Mouse (Mus musculus) limb, embryonic 10.5 days (tissue): ENCODE data around the gene Pemt. TPM values are rescaled to one million over a fixed set of nuclear protein-coding genes. Genes with fewer than 3 reads are reported as not detected.

Experiments used
- DNase-seq: peaks from one replicate; pipeline ENCODE4 v3.0.0-alpha.2; 2017; ENCODE audit warnings: low spot score
- H3K27ac ChIP-seq: fragments of 300-500 bp; sonication (generic); 2 replicates; pipeline ENCODE4 v1.5.1; 2016; ENCODE audit warnings: mild to moderate bottlenecking
- H3K27me3 ChIP-seq: fragments of 300-500 bp; sonication (generic); 2 replicates; pipeline ENCODE4 v1.6.1; 2016; ENCODE audit warnings: low read depth, mild to moderate bottlenecking; ENCODE audit not compliant: poor library complexity, severe bottlenecking
- H3K36me3 ChIP-seq: fragments of 300-500 bp; sonication (generic); 2 replicates; pipeline ENCODE4 v1.6.1; 2016; ENCODE audit warnings: mild to moderate bottlenecking, moderate library complexity
- H3K4me1 ChIP-seq: fragments of 300-500 bp; sonication (generic); 2 replicates; pipeline ENCODE4 v1.6.1; 2016
- H3K4me3 ChIP-seq: fragments of 300-500 bp; sonication (generic); 2 replicates; pipeline ENCODE4 v1.5.1; 2016; ENCODE audit warnings: mild to moderate bottlenecking, moderate library complexity
- H3K9me3 ChIP-seq: fragments of 300-500 bp; sonication (generic); replicated peaks from 2 replicates; pipeline ENCODE4 v1.6.1; 2016; ENCODE audit warnings: mild to moderate bottlenecking
- WGBS: fragments of 180-500 bp; shearing (Covaris S2); methylation state at CpG from one replicate; pipeline ENCODE4 v1.1.7; 2016; 5-methylcytosine and 5-hydroxymethylcytosine counted together
- polyA plus RNA-seq: library from polyadenylated mRNA; unstranded; fragments of >200 nt; fragmentation: Nextera tagmentation; extraction: Ambion mirVana; gene quantifications from 2 replicates; pipeline ENCODE4 v1.2.1, GENCODE M21; 2016

The Pemt gene
- polyA plus RNA-seq, 1 experiment from 2014 or later: 5.3 TPM

GRCm38 (mm10) chr11:60011516-60011915, 34.8 kb downstream of the Pemt start:
- Histone ChIP-seq H3K9me3 (no peaks in the 10 kb centered on the region), H3K36me3 (no peaks in the 10 kb centered on the region), H3K4me3 (no peak overlapping the region), H3K27me3 (no peaks in the 10 kb centered on the region), H3K27ac (no peak overlapping the region), H3K4me1 (peaks cover 11% of the 10 kb centered on the region)
- 91% methylated on average over 3 of the region's 3 CpGs for WGBS
- DNase-seq: no peak

DNA sequence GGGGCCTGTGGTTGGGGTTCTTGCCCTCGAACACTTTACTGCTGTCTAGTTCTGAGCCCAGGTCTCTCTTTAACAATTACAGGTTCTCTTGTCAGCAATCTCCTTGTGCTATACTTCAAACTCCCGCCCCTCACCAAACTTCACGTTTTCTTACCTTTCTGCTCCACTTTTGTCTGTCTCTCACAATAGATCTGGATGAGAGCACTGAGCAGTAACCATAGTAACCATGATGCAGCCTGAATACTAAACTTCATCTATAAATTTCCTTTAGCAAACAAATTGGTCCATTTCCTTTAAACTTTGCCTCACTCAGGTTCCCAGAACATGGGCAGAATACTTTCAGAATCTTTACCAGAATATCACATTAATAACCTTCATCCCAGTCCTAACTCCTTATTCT, 36.8 kb downstream of the Pemt start:
- Histone ChIP-seq H3K4me3 (no peak overlapping the region), H3K27me3 (no peaks in the 10 kb centered on the region), H3K36me3 (no peaks in the 10 kb centered on the region), H3K27ac (no peak overlapping the region), H3K9me3 (no peaks in the 10 kb centered on the region), H3K4me1 (no peaks in the 10 kb centered on the region)
- WGBS: 86% methylated on average over 3 of the region's 3 CpGs
- no peak for DNase-seq

DNA sequence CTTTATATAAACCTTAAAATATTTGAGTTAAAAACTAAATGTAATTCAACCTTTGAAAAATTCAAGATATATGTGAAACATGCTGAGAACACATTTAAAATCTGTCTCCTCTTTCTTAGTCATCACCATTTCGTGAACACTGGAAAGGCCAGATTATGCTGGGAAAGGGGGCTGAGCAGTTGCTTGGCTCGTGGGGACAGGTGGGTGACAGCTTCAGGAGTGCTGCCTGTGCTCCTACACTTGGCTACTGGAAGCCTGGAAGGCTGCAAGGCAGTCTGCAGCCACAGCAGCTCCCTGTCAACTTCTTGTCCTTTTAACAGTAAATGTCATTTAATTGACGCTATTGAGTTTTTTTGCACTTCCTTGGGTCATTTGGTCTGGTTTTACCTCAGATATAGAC, 40.4 kb downstream of the Pemt start:
- no peak for DNase-seq
- H3K27me3 ChIP-seq: no peaks in the 10 kb centered on the region
- 78% methylated on average over 3 of the region's 3 CpGs for WGBS
- H3K9me3 ChIP-seq: no peaks in the 10 kb centered on the region
- H3K4me3 ChIP-seq: no peak overlapping the region
- no peaks in the 10 kb centered on the region for H3K36me3 ChIP-seq
- no peaks in the 10 kb centered on the region for H3K4me1 ChIP-seq
- H3K27ac ChIP-seq: no peak overlapping the region

DNA sequence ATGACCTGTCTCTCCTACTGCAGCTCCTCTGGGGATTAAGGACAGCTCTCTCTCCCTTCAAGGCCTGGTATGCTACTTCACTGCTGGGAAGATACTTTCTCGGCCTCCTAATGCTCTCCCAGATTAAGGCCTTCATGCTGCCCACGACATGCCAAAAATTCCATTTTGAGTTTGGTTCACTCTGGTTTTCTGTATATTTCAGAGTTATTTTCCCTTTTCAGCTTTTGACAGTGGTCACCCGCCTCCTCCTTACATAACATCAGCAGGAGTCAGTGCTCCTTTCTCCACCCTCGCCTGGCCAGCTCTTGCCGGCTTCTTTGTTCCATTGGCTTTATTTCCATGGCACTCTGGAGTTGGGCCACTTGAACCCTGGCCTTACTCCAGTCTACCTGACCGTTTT, 41.6 kb downstream of the Pemt start:
- Histone ChIP-seq H3K4me1 (no peaks in the 10 kb centered on the region), H3K27ac (no peak overlapping the region), H3K9me3 (no peaks in the 10 kb centered on the region), H3K4me3 (no peak overlapping the region), H3K27me3 (no peaks in the 10 kb centered on the region), H3K36me3 (no peaks in the 10 kb centered on the region)
- DNase-seq: no peak
- WGBS: 83% methylated on average over 6 of the region's 6 CpGs

DNA sequence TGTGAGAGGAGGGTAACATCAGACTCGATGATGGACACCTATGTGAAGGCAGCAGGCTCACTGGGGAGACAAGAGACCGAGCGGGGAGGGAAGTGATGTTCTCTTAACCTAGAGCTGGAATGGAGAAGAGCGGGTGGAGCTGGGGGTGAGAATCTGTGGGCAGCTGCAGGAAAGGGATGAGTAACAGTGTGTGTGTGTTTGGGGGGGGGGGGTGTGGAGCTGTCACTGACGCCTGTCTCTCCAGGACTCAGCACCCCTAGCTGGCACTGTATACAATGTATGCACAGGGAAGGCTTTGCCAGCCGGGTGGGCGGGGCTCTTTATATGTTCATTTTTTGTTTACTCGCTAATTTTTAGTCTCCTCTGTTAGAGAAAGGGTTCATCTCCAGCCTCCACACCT, 42.5 kb downstream of the Pemt start:
- DNase-seq: no peak
- Histone ChIP-seq H3K4me3 (no peak overlapping the region), H3K4me1 (no peaks in the 10 kb centered on the region), H3K27me3 (no peaks in the 10 kb centered on the region), H3K9me3 (no peaks in the 10 kb centered on the region), H3K27ac (no peak overlapping the region), H3K36me3 (no peaks in the 10 kb centered on the region)
- 89% methylated on average over 8 of the region's 8 CpGs for WGBS

DNA sequence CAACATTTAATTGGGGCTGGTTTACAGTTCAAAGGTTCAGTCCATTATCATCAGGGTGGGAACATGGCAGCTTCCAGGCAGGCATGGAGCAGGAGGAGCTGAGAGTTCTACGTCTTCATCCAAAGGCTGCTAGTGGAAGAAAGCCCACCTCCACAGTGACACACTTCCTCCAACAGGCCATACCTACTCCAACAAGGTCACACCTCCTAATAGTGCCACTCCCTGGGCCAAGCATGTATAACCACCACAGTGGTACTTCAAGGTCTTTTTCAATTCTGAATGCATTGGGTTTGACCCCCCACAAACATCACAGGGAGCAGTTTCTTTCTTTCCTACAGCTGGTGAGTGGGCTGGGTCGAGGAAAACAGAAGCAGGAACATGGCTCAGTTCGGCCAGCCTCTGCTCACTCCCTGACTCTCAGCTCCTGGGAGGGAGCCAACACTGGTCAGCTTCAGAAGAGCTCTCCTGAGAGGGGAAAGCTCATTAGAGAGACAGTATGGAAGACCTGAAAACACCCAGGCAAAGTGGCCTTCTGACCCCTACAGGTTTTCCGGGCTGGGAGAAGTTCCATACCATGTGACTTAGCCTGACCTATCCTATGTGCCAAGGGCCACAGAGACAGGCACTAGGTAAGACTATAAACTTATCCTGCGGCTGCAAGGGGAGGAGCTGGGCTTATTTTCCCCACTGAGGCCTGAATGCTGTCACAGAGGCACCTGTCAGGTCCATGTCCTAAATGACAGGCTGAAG, 44.9 kb downstream of the Pemt start:
- no peaks in the 10 kb centered on the region for H3K36me3 ChIP-seq
- no peak for DNase-seq
- no peak overlapping the region for H3K27ac ChIP-seq
- no peaks in the 10 kb centered on the region for H3K9me3 ChIP-seq
- no peaks in the 10 kb centered on the region for H3K27me3 ChIP-seq
- no peaks in the 10 kb centered on the region; the same call in 1 of the 2 replicates for H3K4me1 ChIP-seq
- 81% methylated on average over 5 of the region's 5 CpGs for WGBS
- H3K4me3 ChIP-seq: no peak overlapping the region

GRCm38 (mm10) chr11:59994318-59994717, 52.0 kb downstream of the Pemt start:
- H3K4me3 ChIP-seq: no peak overlapping the region
- H3K27me3 ChIP-seq: no peaks in the 10 kb centered on the region
- H3K4me1 ChIP-seq: peaks cover 11% of the 10 kb centered on the region
- WGBS: 84% methylated on average over 9 of the region's 9 CpGs
- H3K27ac ChIP-seq: no peak overlapping the region
- H3K36me3 ChIP-seq: no peaks in the 10 kb centered on the region
- DNase-seq: no peak
- no peaks in the 10 kb centered on the region for H3K9me3 ChIP-seq

DNA sequence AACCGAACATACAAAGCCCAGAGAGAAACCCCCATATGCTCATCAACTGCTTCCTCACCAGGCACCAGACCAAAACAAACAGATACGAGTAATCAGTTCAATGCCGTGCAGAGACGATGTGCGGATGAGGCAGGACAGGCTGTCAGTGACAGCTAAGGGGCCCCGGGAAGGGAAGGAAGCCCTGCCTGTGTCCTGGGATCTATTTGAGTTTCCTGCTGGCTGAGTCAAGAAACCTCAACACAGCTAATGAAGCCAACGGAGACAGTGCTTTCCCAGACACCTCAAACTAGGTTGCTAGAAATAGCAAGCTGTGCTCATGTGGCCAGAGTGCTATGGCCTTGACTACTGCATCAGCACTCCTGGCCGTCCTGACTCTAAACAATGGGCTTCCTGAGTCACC, 54.9 kb downstream of the Pemt start:
- no peaks in the 10 kb centered on the region for H3K9me3 ChIP-seq
- peaks cover 13% of the 10 kb centered on the region for H3K4me1 ChIP-seq
- no peak for DNase-seq
- H3K27me3 ChIP-seq: no peaks in the 10 kb centered on the region
- 76% methylated on average over 8 of the region's 8 CpGs for WGBS
- no peak overlapping the region for H3K27ac ChIP-seq
- no peak overlapping the region for H3K4me3 ChIP-seq
- no peaks in the 10 kb centered on the region for H3K36me3 ChIP-seq

- H3K36me3 ChIP-seq: no peaks in the 10 kb centered on the region
- WGBS: 86% methylated on average over 1 of the region's 1 CpGs
- no peak for DNase-seq
- H3K27me3 ChIP-seq: no peaks in the 10 kb centered on the region
- H3K9me3 ChIP-seq: no peaks in the 10 kb centered on the region
- H3K4me1 ChIP-seq: peaks cover 13% of the 10 kb centered on the region
- H3K4me3 ChIP-seq: no peak overlapping the region
- peak overlapping the region; percentile 51; the same call in 1 of the 2 replicates for H3K27ac ChIP-seq
Observed at GRCm38 (mm10) chr11:59989406-59989805, 56.9 kb downstream of the Pemt start.

GRCm38 (mm10) chr11:59977831-59978230, 68.5 kb downstream of the Pemt start:
- Histone ChIP-seq H3K27me3 (no peaks in the 10 kb centered on the region), H3K27ac (no peak overlapping the region), H3K9me3 (no peaks in the 10 kb centered on the region), H3K36me3 (no peaks in the 10 kb centered on the region), H3K4me3 (no peak overlapping the region), H3K4me1 (peaks cover 17% of the 10 kb centered on the region)
- no peak for DNase-seq
- 87% methylated on average over 5 of the region's 5 CpGs for WGBS

DNA sequence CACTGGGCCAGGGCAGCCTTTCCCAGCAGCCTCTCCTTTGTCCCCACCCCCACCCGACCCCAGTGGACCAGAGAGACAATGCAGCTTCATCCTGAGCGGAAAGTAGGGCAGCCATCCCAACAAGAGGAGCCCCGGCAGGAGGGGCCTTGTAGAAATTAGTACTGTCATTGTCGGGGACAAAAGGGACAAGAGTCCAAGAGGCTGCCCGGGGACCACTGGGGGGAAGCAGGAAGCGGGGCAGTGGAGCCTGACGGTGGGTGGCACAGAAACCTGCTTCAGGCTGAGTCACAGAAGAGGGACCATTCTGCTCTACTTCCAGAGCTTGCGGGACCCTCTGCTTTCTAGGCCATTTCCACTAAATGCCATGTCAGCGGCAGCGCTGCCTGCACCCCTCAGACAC, 71.0 kb downstream of the Pemt start:
- Histone ChIP-seq H3K4me1 (peaks cover 21% of the 10 kb centered on the region; the same call in 1 of the 2 replicates), H3K9me3 (no peaks in the 10 kb centered on the region), H3K36me3 (no peaks in the 10 kb centered on the region), H3K4me3 (no peak overlapping the region), H3K27ac (0 out of 2 replicates have a peak overlapping the region, but pooled peaks have one; percentile 27), H3K27me3 (no peaks in the 10 kb centered on the region)
- 56% methylated on average over 10 of the region's 10 CpGs for WGBS
- no peak for DNase-seq

DNA sequence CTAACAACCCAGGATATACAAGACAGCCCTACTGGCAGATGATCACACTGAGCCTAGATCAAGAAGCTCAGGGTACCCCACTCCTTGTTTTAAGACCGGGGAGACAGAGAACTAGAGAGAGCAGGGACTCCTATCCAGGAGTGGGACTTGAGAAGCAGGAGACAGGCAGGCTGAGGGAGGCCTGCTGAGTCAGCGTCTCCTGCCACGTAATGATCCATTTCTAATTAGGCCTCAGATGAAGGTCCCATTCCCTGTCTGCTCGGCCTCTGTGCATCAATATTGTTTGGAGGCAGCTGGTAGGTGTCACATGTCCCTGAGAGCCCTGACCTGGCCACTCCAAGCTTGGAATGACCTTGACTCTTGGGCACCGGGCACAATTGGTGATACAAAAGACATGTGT, 72.9 kb downstream of the Pemt start:
- no peaks in the 10 kb centered on the region for H3K36me3 ChIP-seq
- no peak for DNase-seq
- WGBS: 80% methylated on average over 5 of the region's 5 CpGs
- no peaks in the 10 kb centered on the region for H3K27me3 ChIP-seq
- peaks cover 34% of the 10 kb centered on the region for H3K4me1 ChIP-seq
- H3K9me3 ChIP-seq: no peaks in the 10 kb centered on the region
- H3K27ac ChIP-seq: 0 out of 2 replicates have a peak overlapping the region, but pooled peaks have one; percentile 4
- H3K4me3 ChIP-seq: no peak overlapping the region

DNA sequence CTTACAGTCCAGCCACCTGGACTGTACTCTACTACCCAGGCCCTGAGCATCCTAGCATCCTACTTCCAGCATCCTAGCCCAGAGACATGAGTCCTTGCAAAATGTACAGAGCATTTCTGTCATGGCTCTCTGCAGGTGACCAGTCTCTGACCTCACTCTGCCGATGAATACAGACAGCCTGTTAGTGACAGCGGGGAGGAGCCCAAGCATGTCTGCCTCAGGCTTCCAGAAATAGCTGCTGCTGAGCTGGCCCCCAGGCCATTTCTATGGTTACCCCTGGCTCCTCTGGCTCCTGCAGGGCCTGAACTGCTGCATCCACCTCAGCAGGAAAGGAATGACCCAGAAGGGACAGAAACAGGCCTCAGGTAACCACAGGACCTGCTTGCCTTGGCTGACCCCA, 74.6 kb downstream of the Pemt start:
- H3K9me3 ChIP-seq: no peaks in the 10 kb centered on the region
- no peak overlapping the region for H3K4me3 ChIP-seq
- H3K4me1 ChIP-seq: peaks cover 34% of the 10 kb centered on the region
- WGBS: 84% methylated on average over 2 of the region's 2 CpGs
- no peaks in the 10 kb centered on the region for H3K36me3 ChIP-seq
- no peak overlapping the region for H3K27ac ChIP-seq
- DNase-seq: no peak
- no peaks in the 10 kb centered on the region for H3K27me3 ChIP-seq

DNA sequence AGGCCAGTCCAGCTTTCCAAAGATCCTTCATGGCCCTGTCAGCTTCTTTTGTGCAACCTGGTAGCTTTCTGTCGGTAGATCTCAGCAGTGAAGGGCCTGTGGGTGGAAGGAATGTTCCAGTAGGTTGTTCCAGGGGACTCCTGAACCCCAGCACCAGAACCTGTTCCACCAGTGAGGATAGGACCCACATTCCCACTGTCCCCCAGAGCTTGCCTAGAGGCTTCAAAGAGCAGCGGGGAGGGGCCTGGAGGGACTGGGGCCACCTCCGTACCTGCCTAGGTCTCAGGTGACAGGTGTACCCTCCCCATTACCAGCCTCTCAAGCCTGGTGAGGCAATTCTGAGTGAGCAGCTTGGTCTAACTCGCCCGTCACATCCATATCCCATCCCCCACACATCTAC, 75.5 kb downstream of the Pemt start:
- Histone ChIP-seq H3K4me1 (peaks cover 43% of the 10 kb centered on the region), H3K36me3 (no peaks in the 10 kb centered on the region), H3K27ac (peak overlapping the region; percentile 30; the same call in 1 of the 2 replicates), H3K27me3 (peaks cover 8% of the 10 kb centered on the region; the same call in 1 of the 2 replicates), H3K9me3 (no peaks in the 10 kb centered on the region), H3K4me3 (no peak overlapping the region)
- DNase-seq: no peak
- 89% methylated on average over 5 of the region's 5 CpGs for WGBS
